Mouse (Mus musculus) heart, postnatal 25 days (tissue): ENCODE data around the gene Skil. TPM values are rescaled to one million over a fixed set of nuclear protein-coding genes. Genes with fewer than 3 reads are reported as not detected.

Experiments
- DNase-seq: peaks from one replicate; pipeline ENCODE4 v3.0.0; 2022; ENCODE audit warnings: low spot score
- intact Hi-C: fragments of 180-260 bp; cut with DNase I; formaldehyde crosslinking; loops from one replicate; pipeline ENCODE4 v1.15.1; 2025
- total RNA-seq, 2 experiments: library from RNA; stranded (reverse); gene quantifications; 2 replicates each; pipeline ENCODE4 v1.2.3; 2021

Skil gene
- total RNA-seq, 2 experiments from 2014 or later: 14.2 to 17.6 TPM

DNA sequence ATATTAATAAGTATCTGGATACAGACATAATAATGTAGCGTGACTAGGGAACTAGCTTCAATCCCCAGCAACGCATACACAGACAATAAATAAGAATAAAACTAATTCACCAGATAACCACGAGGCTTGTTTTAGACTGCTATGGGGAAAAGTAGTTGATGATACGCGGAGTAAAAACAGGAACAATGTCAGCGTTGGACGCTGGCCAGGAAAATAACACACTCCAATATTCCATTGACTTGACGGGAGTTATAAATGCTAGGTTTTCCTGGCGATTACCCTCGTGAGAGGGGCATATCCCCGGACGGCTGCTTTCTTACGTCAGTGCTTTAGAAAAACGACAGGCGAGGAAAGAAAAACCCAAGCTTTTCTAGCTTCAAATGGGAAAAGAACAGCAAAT is 62.9 kb downstream of the Skil start:
- DNase-seq: no peak
- intact Hi-C loops: no loop called here

DNA sequence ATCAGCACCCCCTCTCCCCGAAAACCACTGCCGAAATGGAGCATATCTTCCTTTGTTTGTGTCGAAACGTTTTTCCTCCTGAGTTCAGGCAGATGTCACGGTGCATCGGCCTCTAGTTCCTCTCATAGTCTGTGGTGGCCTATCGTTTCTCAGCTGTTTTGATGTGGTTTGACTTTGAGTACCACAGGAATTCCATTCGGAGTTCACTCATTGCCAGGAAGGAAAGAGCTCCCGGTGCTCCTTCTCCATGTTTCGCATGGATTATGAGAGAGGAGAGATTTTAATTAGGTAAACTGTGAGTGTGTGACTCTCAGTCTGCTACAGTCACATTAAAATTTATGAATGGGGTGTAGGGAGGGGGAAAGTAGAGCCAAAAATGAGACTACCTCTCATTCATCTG is 65.2 kb downstream of the Skil start:
- no peak for DNase-seq
- intact Hi-C loops: no loop called here

DNA sequence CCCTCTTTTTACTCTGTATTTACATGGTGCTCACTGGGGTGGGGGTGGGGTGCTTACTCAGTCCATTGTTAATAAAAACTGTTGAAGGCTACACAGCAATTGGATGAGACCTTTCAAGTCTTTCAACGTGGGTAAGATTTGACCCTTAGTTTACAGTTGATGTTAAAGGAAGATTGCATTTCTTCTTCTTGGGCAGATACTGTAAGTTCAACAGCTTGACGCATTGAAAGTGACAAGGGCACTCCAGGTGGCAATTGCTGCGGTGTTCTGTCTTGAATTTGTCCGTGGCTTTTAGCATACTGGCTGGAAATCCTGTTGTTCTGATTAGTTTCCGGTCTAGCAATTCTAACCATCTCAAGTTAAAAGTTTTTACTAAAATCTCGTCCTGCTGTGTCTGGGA is 66.5 kb downstream of the Skil start:
- intact Hi-C loops: no loop called here
- no peak for DNase-seq

- no peak for DNase-seq
- intact Hi-C loops: no loop called here
Observed at GRCm38 (mm10) chr3:31162860-31163259, 68.0 kb downstream of the Skil start.

DNA sequence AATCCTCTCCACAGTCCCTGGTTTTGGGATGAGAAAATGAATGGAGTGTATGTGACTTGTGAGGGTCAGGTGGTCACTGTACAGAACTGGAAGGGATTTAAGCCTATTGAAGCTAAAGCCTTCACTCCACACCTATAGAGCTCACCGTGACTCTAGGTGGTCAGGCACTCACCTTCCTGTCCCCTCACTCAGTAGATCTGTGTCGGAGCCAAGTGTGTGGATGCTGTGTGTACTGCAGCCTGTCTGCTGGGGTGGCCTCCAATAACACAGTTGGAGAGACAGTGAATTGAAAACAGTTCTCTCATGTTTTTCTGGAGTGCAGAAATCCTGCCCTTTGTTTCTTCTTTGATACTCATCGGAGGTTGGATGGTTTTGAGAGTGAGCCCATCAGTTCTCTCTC is 70.9 kb downstream of the Skil start:
- intact Hi-C loops: no loop called here
- no peak for DNase-seq

DNA sequence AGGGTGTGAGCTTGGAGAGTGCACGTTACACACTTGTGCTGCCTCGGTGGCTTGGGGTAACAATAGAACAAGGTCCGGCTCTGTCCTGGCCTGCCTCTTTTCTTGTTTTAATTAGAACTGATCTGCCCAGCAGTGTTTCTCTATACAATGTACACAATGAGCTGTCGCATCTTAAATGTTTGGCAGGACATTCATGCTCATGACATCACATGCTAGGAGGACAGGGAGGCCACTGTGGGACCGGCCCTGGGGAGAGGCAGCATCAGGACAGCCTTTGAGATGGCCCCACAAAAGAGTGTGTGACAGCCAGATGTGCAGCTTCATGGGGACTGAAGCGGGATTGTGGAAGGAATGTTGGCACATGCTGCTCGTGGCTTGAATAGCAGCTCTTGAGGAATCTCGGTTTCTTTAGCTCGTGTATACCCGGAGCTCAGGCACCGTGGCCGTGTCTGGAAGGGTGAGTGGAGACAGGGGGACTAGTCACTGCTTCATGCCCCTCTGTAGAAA is 71.6 kb downstream of the Skil start:
- DNase-seq: no peak
- intact Hi-C loops: no loop called here

Other genes starting within 250 kb of the Skil start
- gene Gpr160, start 239.1 kb upstream of the Skil start, total RNA-seq: 1 to 10 TPM in 1 of 2 experiments, under 1 TPM in 1; 0.99 to 1.0 TPM
- 10 to 100 TPM; 15.0 to 18.2 TPM for gene Phc3, start 125.6 kb upstream of the Skil start, total RNA-seq
- 10 to 100 TPM; 13.4 to 18.5 TPM for gene Prkci, start 99.3 kb upstream of the Skil start, total RNA-seq
- 1 to 10 TPM in 1 of 2 experiments, under 1 TPM in 1; 0.70 to 1.4 TPM for gene Cldn11, start 54.9 kb downstream of the Skil start, total RNA-seq
- under 1 TPM; 0.08 TPM for gene Slc7a14, start 215.3 kb downstream of the Skil start, total RNA-seq